Mouse (Mus musculus) MEL (cell line): Measurements from ENCODE around the gene 4933417A18Rik. TPM values are rescaled to one million over a fixed set of nuclear protein-coding genes. Genes with fewer than 3 reads are reported as not detected.
A peak's percentile ranks its signal among the peaks of the same experiment; 100 is the strongest.

Experiments
- DNase-seq: peaks from one replicate; pipeline ENCODE4 v3.0.0; 2011; ENCODE audit warnings: low read depth, low spot score
- H3K27ac ChIP-seq: 2 replicates; pipeline ENCODE4 v1.5.1; 2012; ENCODE audit warnings: low read depth, mild to moderate bottlenecking, control low read depth, low read length, moderate library complexity; ENCODE audit not compliant: control insufficient read depth
- H3K27me3 ChIP-seq, 2 experiments: fragments of 150-350 bp in 1 of 2; sonication (generic) in 1 of 2; 2 replicates each; pipeline ENCODE4 v1.6.1; 2012; ENCODE audit warnings: low read length in 2 of 2, mild to moderate bottlenecking in 2 of 2, improper control_type of control experiment in 1 of 2, moderate library complexity in 1 of 2; ENCODE audit not compliant: insufficient read depth in 2 of 2, control insufficient read depth in 1 of 2
- H3K36me3 ChIP-seq, 2 experiments: 2 replicates each; pipeline ENCODE4 v1.6.1; 2012 to 2014; ENCODE audit warnings: low read length in 2 of 2, improper control_type of control experiment in 1 of 2, inconsistent platforms in 1 of 2, mild to moderate bottlenecking in 1 of 2; ENCODE audit not compliant: insufficient read depth in 2 of 2, control insufficient read depth in 1 of 2
- H3K4me1 ChIP-seq, 2 experiments: fragments of 150-350 bp in 1 of 2; sonication (generic) in 1 of 2; 2 replicates each; pipeline ENCODE4 v1.6.1; 2012; ENCODE audit warnings: low read length in 2 of 2, improper control_type of control experiment in 1 of 2, mild to moderate bottlenecking in 1 of 2; ENCODE audit not compliant: insufficient read depth in 2 of 2, control insufficient read depth in 1 of 2
- H3K4me3 ChIP-seq, 2 experiments: fragments of 150-350 bp in 1 of 2; sonication (generic) in 1 of 2; 2 replicates each; pipeline ENCODE4 v1.5.1; 2012; ENCODE audit warnings: low read depth in 2 of 2, low read length in 2 of 2, mild to moderate bottlenecking in 2 of 2, moderate library complexity in 2 of 2, control low read depth in 1 of 2, improper control_type of control experiment in 1 of 2; ENCODE audit not compliant: control insufficient read depth in 1 of 2, insufficient read depth in 1 of 2
- H3K79me2 ChIP-seq: 2 replicates; pipeline ENCODE4 v1.6.1; 2012; ENCODE audit warnings: mild to moderate bottlenecking, low read length, moderate library complexity; ENCODE audit not compliant: control insufficient read depth, poor library complexity, insufficient read depth
- H3K9ac ChIP-seq: 2 replicates; pipeline ENCODE4 v1.6.1; 2012; ENCODE audit warnings: low read depth, mild to moderate bottlenecking, control low read depth, low read length, moderate library complexity; ENCODE audit not compliant: control insufficient read depth, poor library complexity, severe bottlenecking
- H3K9me3 ChIP-seq: fragments of 150-350 bp; sonication (generic); replicated peaks from 2 replicates; pipeline ENCODE4 v1.6.1; 2012; ENCODE audit warnings: mild to moderate bottlenecking, low read length, improper control_type of control experiment, moderate library complexity; ENCODE audit not compliant: insufficient read depth
- E2F4 ChIP-seq: IDR thresholded peaks from 2 replicates; pipeline ENCODE4 v1.6.1; 2011; ENCODE audit warnings: low read depth, low read length, improper control_type of control experiment, borderline replicate concordance
- ELF1 ChIP-seq: IDR thresholded peaks from 2 replicates; pipeline ENCODE4 v1.6.1; 2014; ENCODE audit warnings: low read depth, mild to moderate bottlenecking, inconsistent platforms, low read length, improper control_type of control experiment, moderate library complexity
- EP300 ChIP-seq, 2 experiments: IDR thresholded peaks; 2 replicates each; pipeline ENCODE4 v1.6.1; 2011; ENCODE audit warnings: improper control_type of control experiment in 2 of 2, low read length in 2 of 2, low read depth in 1 of 2, mild to moderate bottlenecking in 1 of 2
- ETS1 ChIP-seq: IDR thresholded peaks from 2 replicates; pipeline ENCODE4 v1.6.1; 2012; ENCODE audit warnings: low read depth, mild to moderate bottlenecking, inconsistent platforms, low read length, improper control_type of control experiment, moderate library complexity
- GATA1 ChIP-seq: IDR thresholded peaks from 2 replicates; pipeline ENCODE4 v1.6.1; 2011; ENCODE audit warnings: low read depth, low read length, improper control_type of control experiment
- HCFC1 ChIP-seq: IDR thresholded peaks from 2 replicates; pipeline ENCODE4 v1.6.1; 2012; ENCODE audit warnings: low read depth, mild to moderate bottlenecking, inconsistent platforms, low read length, improper control_type of control experiment, moderate library complexity
- MYB ChIP-seq: IDR thresholded peaks from 2 replicates; pipeline ENCODE4 v1.6.1; 2011; ENCODE audit warnings: mild to moderate bottlenecking, low read depth, low read length, improper control_type of control experiment
- NRF1 ChIP-seq: IDR thresholded peaks from 2 replicates; pipeline ENCODE4 v1.6.1; 2014; ENCODE audit warnings: low read depth, mild to moderate bottlenecking, inconsistent platforms, low read length, improper control_type of control experiment, moderate library complexity; ENCODE audit not compliant: poor library complexity, insufficient read depth, severe bottlenecking
- POLR2A ChIP-seq, 2 experiments: IDR thresholded peaks; 2 replicates each; pipeline ENCODE4 v1.6.1; 2011 to 2012; ENCODE audit warnings: low read length in 2 of 2, mild to moderate bottlenecking in 2 of 2, control low read depth in 1 of 2, improper control_type of control experiment in 1 of 2, low read depth in 1 of 2, moderate library complexity in 1 of 2; ENCODE audit not compliant: control insufficient read depth in 1 of 2, insufficient read depth in 1 of 2, poor library complexity in 1 of 2
- POLR2AphosphoS2 ChIP-seq: IDR thresholded peaks from 2 replicates; pipeline ENCODE4 v1.6.1; 2011; ENCODE audit warnings: low read length, improper control_type of control experiment
- POLR2AphosphoS5 ChIP-seq: IDR thresholded peaks from 2 replicates; pipeline ENCODE4 v1.6.1; 2012; ENCODE audit warnings: low read depth, borderline replicate concordance, mild to moderate bottlenecking, inconsistent platforms, low read length, moderate library complexity, mixed read lengths
- RCOR1 ChIP-seq: IDR thresholded peaks from 2 replicates; pipeline ENCODE4 v1.6.1; 2012; ENCODE audit warnings: low read depth, mild to moderate bottlenecking, inconsistent platforms, low read length, improper control_type of control experiment
- SIN3A ChIP-seq: IDR thresholded peaks from 2 replicates; pipeline ENCODE4 v1.6.1; 2012; ENCODE audit warnings: low read length, improper control_type of control experiment, inconsistent platforms
- TAL1 ChIP-seq: IDR thresholded peaks from 2 replicates; pipeline ENCODE4 v1.6.1; 2012; ENCODE audit warnings: mild to moderate bottlenecking, inconsistent platforms, low read length, moderate library complexity, mixed read lengths
- TBP ChIP-seq: IDR thresholded peaks from 2 replicates; pipeline ENCODE4 v1.8.0; 2011; ENCODE audit warnings: low read depth, low read length, improper control_type of control experiment
- UBTF ChIP-seq: IDR thresholded peaks from 2 replicates; pipeline ENCODE4 v1.6.1; 2012; ENCODE audit warnings: low read depth, mild to moderate bottlenecking, inconsistent platforms, low read length, improper control_type of control experiment, moderate library complexity, borderline replicate concordance; ENCODE audit not compliant: insufficient read depth
- USF1 ChIP-seq: IDR thresholded peaks from 2 replicates; pipeline ENCODE4 v1.6.1; 2014; ENCODE audit warnings: low read depth, mild to moderate bottlenecking, inconsistent platforms, low read length, improper control_type of control experiment, moderate library complexity
- USF2 ChIP-seq, 2 experiments: IDR thresholded peaks; 2 replicates each; pipeline ENCODE4 v1.6.1; 2011 to 2012; ENCODE audit warnings: improper control_type of control experiment in 2 of 2, low read length in 2 of 2, borderline replicate concordance in 1 of 2, inconsistent platforms in 1 of 2, low read depth in 1 of 2, mild to moderate bottlenecking in 1 of 2; ENCODE audit not compliant: insufficient read depth in 1 of 2
- ZMIZ1 ChIP-seq: IDR thresholded peaks from 2 replicates; pipeline ENCODE4 v1.6.1; 2012; ENCODE audit warnings: low read depth, mild to moderate bottlenecking, inconsistent platforms, low read length, improper control_type of control experiment, moderate library complexity
- ZNF384 ChIP-seq: IDR thresholded peaks from 2 replicates; pipeline ENCODE4 v1.6.1; 2012; ENCODE audit warnings: low read depth, mild to moderate bottlenecking, inconsistent platforms, low read length, improper control_type of control experiment
- polyA plus RNA-seq, 2 experiments: library from polyadenylated mRNA; stranded (reverse) in 1 of 2; unstranded in 1 of 2; fragments of >175 nt in 1 of 2; fragments of >200 nt in 1 of 2; gene quantifications; 2 replicates each; pipeline versions ENCODE4 v1.2.1 to v1.2.4; 2012; ENCODE audit warnings: low replicate concordance in 2 of 2, low read depth in 1 of 2; ENCODE audit not compliant: insufficient read length in 2 of 2, insufficient read depth in 1 of 2, missing spikeins in 1 of 2
- total RNA-seq: library from RNA; depleted of rRNA; stranded (reverse); fragments of 300-350 nt; gene quantifications from 2 replicates; pipeline ENCODE4 v1.2.3, GENCODE M21; 2012

4933417A18Rik gene
- total and polyA plus RNA-seq, 3 experiments: not detected

DNA sequence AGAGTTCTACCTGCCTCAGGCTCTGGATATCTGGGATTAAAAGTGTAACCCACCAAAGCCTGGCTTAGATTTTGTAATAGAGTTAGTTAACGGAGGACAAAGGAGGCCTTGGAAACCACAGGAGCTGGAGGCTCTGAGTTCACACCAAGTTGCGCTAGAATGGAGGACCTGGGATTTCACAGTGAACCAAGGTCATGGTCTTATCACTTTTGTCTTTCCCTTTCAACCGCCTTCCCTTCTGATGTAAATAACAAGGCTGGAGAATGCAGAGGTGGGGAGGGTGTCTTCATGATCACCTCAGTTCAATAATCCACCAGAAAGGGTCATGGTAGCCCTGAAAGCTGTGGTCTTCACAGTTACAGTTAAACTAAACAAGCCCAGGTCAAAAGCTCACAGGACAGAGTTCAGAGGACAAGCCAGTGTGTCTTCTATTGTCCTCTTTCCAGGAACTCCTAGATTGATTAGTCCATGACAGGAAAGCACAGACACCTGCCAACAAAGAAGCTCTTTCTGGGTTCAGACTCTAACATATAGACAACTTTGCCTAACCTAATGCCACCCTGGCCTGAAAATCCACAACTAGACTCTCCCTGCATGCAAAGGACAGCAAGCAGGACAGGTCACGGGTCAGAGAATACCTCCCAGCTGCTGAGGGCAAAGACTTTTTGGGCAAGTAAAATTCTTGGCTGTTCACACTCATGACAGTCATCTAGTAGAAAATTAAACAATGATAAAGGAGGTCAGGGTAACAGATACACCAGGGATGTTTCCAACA is 37.0 kb downstream of the 4933417A18Rik start:
- no peak for DNase-seq

DNA sequence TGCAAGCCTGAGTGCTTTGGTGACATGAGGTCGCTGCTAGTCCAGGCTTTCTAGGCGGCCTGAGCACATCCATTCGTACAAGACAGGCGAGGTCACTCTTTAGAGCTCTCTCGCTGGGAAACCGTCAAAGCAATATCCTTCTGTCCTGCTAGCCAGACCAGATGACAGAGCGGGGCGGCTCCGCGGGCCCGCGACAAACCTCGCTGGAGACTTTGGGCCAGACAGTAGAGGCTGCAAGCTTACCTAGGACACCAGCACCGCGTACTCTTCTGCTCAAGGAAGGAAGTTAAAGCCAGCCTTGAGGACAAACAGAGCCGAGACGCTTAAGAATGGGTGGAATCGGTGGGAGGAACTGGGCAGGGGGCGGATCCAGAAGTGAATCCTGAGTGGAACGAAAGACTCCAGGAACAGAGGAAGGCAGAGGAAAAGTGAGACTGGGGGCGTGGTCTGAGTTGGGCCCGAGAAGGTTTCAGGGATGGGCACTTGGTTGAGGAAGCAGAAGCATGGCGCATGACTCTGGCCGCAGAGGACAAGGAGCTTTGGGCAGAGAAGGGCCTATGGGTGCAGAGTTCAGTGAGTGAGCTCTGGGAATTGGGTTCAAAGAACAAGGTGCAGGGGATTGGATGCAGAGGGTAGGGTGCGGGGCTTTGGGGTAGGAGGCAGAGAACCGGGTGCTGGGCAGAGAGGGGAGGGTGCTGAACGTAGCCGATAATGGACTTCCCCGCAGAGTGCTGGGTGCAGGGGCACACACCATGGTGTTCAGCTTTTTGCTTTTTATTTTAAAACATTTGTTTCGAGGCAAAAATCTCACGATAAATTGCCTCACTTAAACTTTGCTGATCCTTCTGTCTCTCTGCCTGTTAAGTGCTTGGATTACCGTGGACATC is 39.5 kb downstream of the 4933417A18Rik start, which contains the start of gene Eci3:
Gene Eci3, minus strand, starts transcription at position 300 of the 887 bp plus-strand sequence.
- H3K27me3 ChIP-seq: peaks cover 0 to 2% of the 10 kb centered on the region in 2 experiments
- H3K9me3 ChIP-seq: no peaks in the 10 kb centered on the region
- no peaks in the 10 kb centered on the region for H3K79me2 ChIP-seq
- H3K36me3 ChIP-seq: no peaks in the 10 kb centered on the region
- H3K27ac ChIP-seq: no peak within 1 kb of the TSS
- H3K4me1 ChIP-seq: no peaks in the 10 kb centered on the region
- TF ChIP-seq TAL1: no peak
- TF ChIP-seq TBP: no peak
- TF ChIP-seq RCOR1: no peak
- DNase-seq: peak; percentile 24
- H3K9ac ChIP-seq: peak within 1 kb of the TSS; percentile 28; the same call in 1 of the 2 replicates
- peak within 1 kb of the TSS; percentile 46 to 55 for H3K4me3 ChIP-seq

More for the DNA sequence above, 37.0 kb downstream of the 4933417A18Rik start:
- Histone ChIP-seq H3K9ac (no peak overlapping the region), H3K36me3 (no peaks in the 10 kb centered on the region), H3K27me3 (no peaks in the 10 kb centered on the region; a peak in 2 of 4 replicates), H3K9me3 (no peaks in the 10 kb centered on the region), H3K79me2 (no peaks in the 10 kb centered on the region), H3K4me1 (no peaks in the 10 kb centered on the region), H3K27ac (no peak overlapping the region), H3K4me3 (no peak overlapping the region)
- TF ChIP-seq TAL1 (no peak), ZNF384 (no peak), ELF1 (no peak), USF2 (IDR thresholded peaks at IDR 0.05; ENCODE audit: borderline replicate concordance in 1 of 2, insufficient read depth in 1 of 2, low read depth in 1 of 2, low read length in 2 of 2) (no peak), NRF1 (no peak), POLR2A (IDR thresholded peaks at IDR 0.05; ENCODE audit: control insufficient read depth in 1 of 2, insufficient read depth in 1 of 2, low read depth in 1 of 2, low read length in 2 of 2, poor library complexity in 1 of 2) (no peak), ETS1 (no peak), USF1 (no peak), EP300 (IDR thresholded peaks at IDR 0.05; ENCODE audit: low read depth in 1 of 2, low read length in 2 of 2) (no peak), E2F4 (no peak), POLR2AphosphoS5 (no peak), SIN3A (no peak), POLR2AphosphoS2 (no peak), MYB (no peak), UBTF (no peak), HCFC1 (no peak), GATA1 (no peak), ZMIZ1 (no peak)
